Mouse (Mus musculus): ENCODE measurements at regions not wholly inside any gene's neighbourhood (a gene's known extent, or its start where the extent isn't known, plus 50 kb on each side); places are given as distances from the start of the nearest gene placed in this dataset.

- no peaks in the 10 kb centered on the region for H3K4me1 ChIP-seq (ENCODE audit: insufficient read depth)
- H3K9me3 ChIP-seq (ENCODE audit: low read depth, low read length): no peaks in the 10 kb centered on the region
- H3K4me3 ChIP-seq (ENCODE audit: low read depth, low read length): no peak overlapping the region
- H3K36me3 ChIP-seq (ENCODE audit: insufficient read depth): no peaks in the 10 kb centered on the region
- no peak overlapping the region for H3K27ac ChIP-seq (ENCODE audit: low read depth)
- no peak for ATAC-seq (ENCODE audit: insufficient read depth)
- no peak overlapping the region for H3K9ac ChIP-seq
- H3K27me3 ChIP-seq (ENCODE audit: insufficient read depth, low read length): no peaks in the 10 kb centered on the region
- no peak for TF ChIP-seq CTCF (IDR thresholded peaks at IDR 0.05; ENCODE audit: low read depth)
- H3K4me2 ChIP-seq: 0 out of 2 replicates have a peak overlapping the region, but pooled peaks have one; percentile 3
- 43% methylated on average over 22 of the region's 22 CpGs for WGBS
- DNase-seq: peak; percentile 23
These were observed 251.3 kb upstream of the Irx4 start for GRCm38 (mm10) chr13:73008856-73009546.

GRCm38 (mm10) chr13:73009547-73010475 is 250.5 kb upstream of the Irx4 start:
- Histone ChIP-seq H3K9me3 (ENCODE audit: low read depth, low read length) (no peaks in the 10 kb centered on the region), H3K4me2 (0 out of 2 replicates have a peak overlapping the region, but pooled peaks have one; percentile 3), H3K36me3 (ENCODE audit: insufficient read depth) (no peaks in the 10 kb centered on the region), H3K27me3 (ENCODE audit: insufficient read depth, low read length) (no peaks in the 10 kb centered on the region), H3K4me1 (ENCODE audit: insufficient read depth) (no peaks in the 10 kb centered on the region), H3K9ac (no peak overlapping the region), H3K27ac (ENCODE audit: low read depth) (no peak overlapping the region), H3K4me3 (ENCODE audit: low read depth, low read length) (no peak overlapping the region)
- no peak for DNase-seq
- ATAC-seq (ENCODE audit: insufficient read depth): no peak
- no peak for TF ChIP-seq CTCF (IDR thresholded peaks at IDR 0.05; ENCODE audit: low read depth)
- WGBS: 79% methylated on average over 15 of the region's 15 CpGs

GRCm38 (mm10) chr13:73019181-73019580 is 241.1 kb upstream of the Irx4 start:
- H3K9me3 ChIP-seq (ENCODE audit: low read depth, low read length): no peaks in the 10 kb centered on the region
- no peak overlapping the region for H3K4me3 ChIP-seq (ENCODE audit: low read depth, low read length)
- no peak for TF ChIP-seq CTCF (IDR thresholded peaks at IDR 0.05; ENCODE audit: low read depth)
- H3K27me3 ChIP-seq (ENCODE audit: insufficient read depth, low read length): no peaks in the 10 kb centered on the region
- no peak overlapping the region for H3K4me2 ChIP-seq
- DNase-seq (no peak), ATAC-seq (ENCODE audit: insufficient read depth) (no peak)
- WGBS: 85% methylated on average over 10 of the region's 10 CpGs
- H3K4me1 ChIP-seq (ENCODE audit: insufficient read depth): no peaks in the 10 kb centered on the region
- H3K36me3 ChIP-seq (ENCODE audit: insufficient read depth): no peaks in the 10 kb centered on the region
- no peak overlapping the region for H3K27ac ChIP-seq (ENCODE audit: low read depth)
- no peak overlapping the region for H3K9ac ChIP-seq

GRCm38 (mm10) chr13:73031217-73031616 is 229.1 kb upstream of the Irx4 start:
- no peak overlapping the region for H3K27ac ChIP-seq (ENCODE audit: low read depth)
- no peaks in the 10 kb centered on the region for H3K9me3 ChIP-seq (ENCODE audit: low read depth, low read length)
- TF ChIP-seq CTCF (IDR thresholded peaks at IDR 0.05; ENCODE audit: low read depth): no peak
- H3K27me3 ChIP-seq (ENCODE audit: insufficient read depth, low read length): no peaks in the 10 kb centered on the region
- DNase-seq (no peak), ATAC-seq (ENCODE audit: insufficient read depth) (no peak)
- H3K4me3 ChIP-seq (ENCODE audit: low read depth, low read length): no peak overlapping the region
- WGBS: 31% methylated on average over 3 of the region's 3 CpGs
- H3K4me1 ChIP-seq (ENCODE audit: insufficient read depth): no peaks in the 10 kb centered on the region
- no peaks in the 10 kb centered on the region for H3K36me3 ChIP-seq (ENCODE audit: insufficient read depth)
- H3K9ac ChIP-seq: no peak overlapping the region
- H3K4me2 ChIP-seq: no peak overlapping the region

- no peaks in the 10 kb centered on the region for H3K36me3 ChIP-seq (ENCODE audit: insufficient read depth)
- H3K4me2 ChIP-seq: no peak overlapping the region
- 30% methylated on average over 3 of the region's 3 CpGs for WGBS
- H3K9ac ChIP-seq: no peak overlapping the region
- no peak overlapping the region for H3K4me3 ChIP-seq (ENCODE audit: low read depth, low read length)
- no peak for ATAC-seq (ENCODE audit: insufficient read depth)
- no peaks in the 10 kb centered on the region for H3K9me3 ChIP-seq (ENCODE audit: low read depth, low read length)
- peak; percentile 87 for TF ChIP-seq CTCF (IDR thresholded peaks at IDR 0.05; ENCODE audit: low read depth)
- no peak overlapping the region for H3K27ac ChIP-seq (ENCODE audit: low read depth)
- no peaks in the 10 kb centered on the region for H3K4me1 ChIP-seq (ENCODE audit: insufficient read depth)
- no peaks in the 10 kb centered on the region for H3K27me3 ChIP-seq (ENCODE audit: insufficient read depth, low read length)
- DNase-seq: peak; percentile 72
These were observed 227.2 kb upstream of the Irx4 start for GRCm38 (mm10) chr13:73033055-73033454.

- H3K4me3 ChIP-seq (ENCODE audit: low read depth, low read length): no peak overlapping the region
- ATAC-seq (ENCODE audit: insufficient read depth) (no peak), DNase-seq (peak; percentile 6)
- H3K4me2 ChIP-seq: no peak overlapping the region
- WGBS: 28% methylated on average over 10 of the region's 10 CpGs
- H3K27me3 ChIP-seq (ENCODE audit: insufficient read depth, low read length): no peaks in the 10 kb centered on the region
- H3K9ac ChIP-seq: no peak overlapping the region
- H3K27ac ChIP-seq (ENCODE audit: low read depth): no peak overlapping the region
- no peaks in the 10 kb centered on the region for H3K9me3 ChIP-seq (ENCODE audit: low read depth, low read length)
- H3K36me3 ChIP-seq (ENCODE audit: insufficient read depth): no peaks in the 10 kb centered on the region
- no peaks in the 10 kb centered on the region for H3K4me1 ChIP-seq (ENCODE audit: insufficient read depth)
- TF ChIP-seq CTCF (IDR thresholded peaks at IDR 0.05; ENCODE audit: low read depth): no peak
These were observed 226.0 kb upstream of the Irx4 start for GRCm38 (mm10) chr13:73034065-73034831.

Measured in lung, embryonic 14.5 days (tissue).